Mouse (Mus musculus) spleen, postnatal 14 days (tissue): Measurements from ENCODE around the gene Mok.
A peak's percentile ranks its signal among the peaks of the same experiment; 100 is the strongest.
"Not testable (repeated sequence)": the region's sequence is repeated elsewhere in the genome, so short reads cannot be mapped to it uniquely, and the experiment has no call there.

Experiments used
- DNase-seq, 2 experiments: peaks; one replicate each; pipeline ENCODE4 v3.0.0; 2021 to 2022; ENCODE audit warnings: low spot score in 2 of 2

Mok gene

GRCm38 (mm10) chr12:110840348-110841198 is at the start of gene Mok:
Gene Mok (minus strand): TSS chr12:110840939.
- DNase-seq: peak; percentile 88 to 94

GRCm38 (mm10) chr12:110889036-110890020 is 48.6 kb upstream of the Mok start, which contains the start of the genes Cinp and Tecpr2:
Gene Cinp (minus strand): TSS chr12:110889145.
Gene Tecpr2 (plus strand): TSS chr12:110889264.
- peak; percentile 88 to 90 for DNase-seq

- DNase-seq: no peak
These were observed 47.9 kb upstream of the Mok start for GRCm38 (mm10) chr12:110888606-110889005.

- DNase-seq: no peak
These were observed 47.4 kb upstream of the Mok start for GRCm38 (mm10) chr12:110888106-110888505.

GRCm38 (mm10) chr12:110885251-110885650 is 44.5 kb upstream of the Mok start:
- DNase-seq: no peak

GRCm38 (mm10) chr12:110882291-110882690 is 41.6 kb upstream of the Mok start:
- no peak for DNase-seq

- DNase-seq: no peak
These were observed 34.6 kb upstream of the Mok start for GRCm38 (mm10) chr12:110875351-110875750.

GRCm38 (mm10) chr12:110871247-110871646 is 30.5 kb upstream of the Mok start:
- DNase-seq: no peak

GRCm38 (mm10) chr12:110870107-110870506 is 29.4 kb upstream of the Mok start:
- DNase-seq: no peak

- DNase-seq: no peak
These were observed 25.2 kb upstream of the Mok start for GRCm38 (mm10) chr12:110865989-110866388.

- no peak for DNase-seq
These were observed 24.8 kb upstream of the Mok start for GRCm38 (mm10) chr12:110865571-110865970.

GRCm38 (mm10) chr12:110864008-110864407 is 23.3 kb upstream of the Mok start:
- no peak for DNase-seq

GRCm38 (mm10) chr12:110861256-110861655 is 20.5 kb upstream of the Mok start:
- DNase-seq: no peak

- DNase-seq: no peak
These were observed 19.6 kb upstream of the Mok start for GRCm38 (mm10) chr12:110860293-110860692.

GRCm38 (mm10) chr12:110858681-110859080 is 17.9 kb upstream of the Mok start:
- not testable (repeated sequence) for DNase-seq

GRCm38 (mm10) chr12:110857196-110857595 is 16.5 kb upstream of the Mok start:
- DNase-seq: no peak

GRCm38 (mm10) chr12:110854786-110855737 is 14.3 kb upstream of the Mok start:
- no peak for DNase-seq

GRCm38 (mm10) chr12:110851923-110852322 is 11.2 kb upstream of the Mok start:
- DNase-seq: no peak

- no peak for DNase-seq
These were observed 10.7 kb upstream of the Mok start for GRCm38 (mm10) chr12:110851414-110851813.

- no peak for DNase-seq
These were observed 10.2 kb upstream of the Mok start for GRCm38 (mm10) chr12:110850929-110851256.
